Mouse (Mus musculus): ENCODE data around the gene Capzb.

Gene Capzb

DNA sequence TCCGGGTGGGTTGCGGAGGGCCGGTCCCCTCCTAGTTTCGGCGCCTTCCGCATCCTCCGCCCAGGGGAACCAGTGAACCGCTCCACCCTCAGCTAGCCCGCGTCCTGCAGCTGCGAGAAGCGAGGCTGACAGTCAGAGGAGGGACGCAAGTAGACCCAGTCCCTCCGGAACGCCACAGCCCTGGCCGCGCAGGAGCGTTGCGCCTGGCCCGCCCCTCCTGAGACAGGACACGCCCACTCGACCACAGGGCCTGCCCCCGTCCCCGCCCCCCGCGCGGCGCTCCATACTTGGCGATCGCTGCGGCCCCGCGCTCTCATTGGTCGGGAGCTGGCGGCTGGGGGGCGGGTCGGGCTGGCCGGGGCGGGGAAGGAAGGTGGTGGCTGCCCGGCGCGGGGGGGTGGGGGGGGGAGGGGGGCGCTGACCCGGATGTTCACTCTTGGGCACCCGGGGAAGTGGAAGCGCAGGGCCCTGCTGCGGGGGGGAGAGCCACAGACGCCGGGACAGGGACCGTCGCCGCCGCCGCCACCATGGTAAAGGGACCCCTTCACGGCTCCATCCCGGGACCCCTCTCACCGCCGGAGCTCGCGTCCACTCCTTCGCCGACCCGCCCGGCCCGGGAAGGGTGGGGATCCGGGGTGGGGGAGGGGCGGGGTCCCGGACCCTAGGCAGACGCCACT is at the start of gene Capzb:
TSS of gene Capzb (plus strand) at position 401 of the 677 bp plus-strand sequence.
- DNase-seq (ENCODE audit: low spot score) = peak; percentile 99

DNA sequence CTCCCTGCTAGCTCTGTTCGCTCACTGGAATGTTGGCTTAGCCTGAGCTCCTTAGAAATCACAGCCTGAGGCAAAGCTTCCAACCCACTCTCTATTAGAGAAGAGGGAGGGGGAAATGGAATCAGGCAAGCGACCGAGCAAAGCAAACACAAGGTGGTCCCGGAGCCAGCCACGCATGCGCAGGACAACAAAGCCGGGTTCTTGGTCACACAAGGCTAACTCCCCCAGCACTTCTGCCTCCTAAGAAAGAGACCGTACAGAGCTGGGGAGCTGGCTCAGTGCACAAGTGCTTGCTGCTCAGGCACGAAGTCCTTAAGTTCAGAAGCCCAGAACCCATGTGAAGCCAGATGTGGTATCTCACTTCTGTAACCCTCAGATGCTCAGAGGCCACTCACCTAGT is 49.7 kb upstream of the Capzb start:
- DNase-seq (ENCODE audit: low spot score) = peak; percentile 42

DNA sequence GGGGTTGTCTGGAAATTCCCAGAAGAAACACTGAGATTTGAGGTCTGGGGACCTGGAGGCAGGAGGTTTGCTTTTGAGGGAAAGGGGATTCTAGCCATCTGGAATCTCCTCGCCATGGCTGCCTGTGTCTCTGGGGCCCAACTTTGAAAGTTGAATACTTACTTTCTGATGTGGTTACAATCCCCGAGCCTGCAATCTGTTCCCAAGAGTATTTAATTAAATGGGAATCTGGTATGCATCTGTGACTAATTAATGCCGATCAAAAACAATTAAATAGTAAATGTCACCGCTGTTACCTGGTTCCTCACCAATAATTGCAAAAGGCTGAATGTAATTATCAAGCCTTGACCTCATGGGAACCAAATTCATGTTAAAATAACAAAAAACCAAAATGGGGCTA is 48.1 kb upstream of the Capzb start:
- DNase-seq (ENCODE audit: low spot score) = no peak

DNA sequence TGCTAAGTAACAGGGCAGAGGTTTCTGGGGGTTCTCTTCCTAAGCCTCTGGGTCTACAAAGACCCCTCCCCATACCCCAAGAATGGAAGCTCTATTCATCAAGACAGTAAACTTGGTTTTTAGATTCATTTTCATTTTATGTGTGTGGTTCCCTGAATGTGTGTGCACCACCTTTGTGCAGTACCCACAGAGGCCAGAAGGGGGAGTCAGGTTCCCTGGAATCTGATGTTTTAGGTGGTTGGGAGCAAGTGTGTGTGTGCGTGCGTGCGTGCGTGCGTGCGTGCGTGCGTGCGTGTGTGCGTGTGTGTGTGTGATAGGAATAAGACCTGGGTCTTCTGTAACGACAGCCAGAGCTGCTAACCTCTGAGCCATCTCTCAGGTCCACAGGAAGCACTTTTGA is 47.5 kb upstream of the Capzb start:
- no peak for DNase-seq (ENCODE audit: low spot score)

DNA sequence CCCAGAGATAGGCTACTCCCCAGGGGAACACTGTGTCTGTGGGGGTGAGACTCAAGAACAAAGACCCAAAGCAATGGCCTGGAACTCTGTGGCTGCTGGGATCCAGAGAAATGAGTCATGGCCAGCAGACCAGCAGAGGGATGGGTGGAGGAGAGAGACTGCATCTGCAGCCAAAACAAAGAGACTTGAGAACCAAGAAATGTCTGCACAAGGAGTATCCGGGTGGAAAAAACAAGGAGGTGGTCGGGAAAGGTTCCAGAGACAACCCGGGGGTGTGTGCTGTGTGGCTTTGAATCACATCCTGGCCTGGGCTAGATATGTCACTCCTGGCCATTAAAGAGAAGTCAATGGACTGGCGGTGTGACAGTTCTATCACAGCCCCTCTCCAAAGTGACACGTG is 45.9 kb upstream of the Capzb start:
- DNase-seq (ENCODE audit: low spot score) = no peak

DNA sequence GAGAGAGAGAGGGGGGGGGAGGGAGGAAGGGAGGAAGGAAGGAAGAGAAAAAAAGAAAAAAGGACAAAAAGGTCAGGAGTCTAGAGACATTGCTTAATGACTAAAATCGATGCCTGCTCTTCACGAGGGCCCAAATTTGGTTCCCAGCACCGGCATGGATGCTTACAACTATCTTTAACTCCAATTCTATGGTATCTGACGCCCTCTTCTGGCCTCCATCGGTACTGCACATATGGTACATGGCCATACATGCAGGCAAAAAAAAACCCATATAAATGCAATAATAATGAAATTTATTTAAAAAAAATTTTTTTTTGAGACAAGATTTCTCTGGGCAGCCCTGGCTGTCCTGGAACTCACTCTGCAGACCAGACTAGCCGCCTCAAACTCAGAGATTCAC is 41.3 kb upstream of the Capzb start:
- no peak for DNase-seq (ENCODE audit: low spot score)

DNA sequence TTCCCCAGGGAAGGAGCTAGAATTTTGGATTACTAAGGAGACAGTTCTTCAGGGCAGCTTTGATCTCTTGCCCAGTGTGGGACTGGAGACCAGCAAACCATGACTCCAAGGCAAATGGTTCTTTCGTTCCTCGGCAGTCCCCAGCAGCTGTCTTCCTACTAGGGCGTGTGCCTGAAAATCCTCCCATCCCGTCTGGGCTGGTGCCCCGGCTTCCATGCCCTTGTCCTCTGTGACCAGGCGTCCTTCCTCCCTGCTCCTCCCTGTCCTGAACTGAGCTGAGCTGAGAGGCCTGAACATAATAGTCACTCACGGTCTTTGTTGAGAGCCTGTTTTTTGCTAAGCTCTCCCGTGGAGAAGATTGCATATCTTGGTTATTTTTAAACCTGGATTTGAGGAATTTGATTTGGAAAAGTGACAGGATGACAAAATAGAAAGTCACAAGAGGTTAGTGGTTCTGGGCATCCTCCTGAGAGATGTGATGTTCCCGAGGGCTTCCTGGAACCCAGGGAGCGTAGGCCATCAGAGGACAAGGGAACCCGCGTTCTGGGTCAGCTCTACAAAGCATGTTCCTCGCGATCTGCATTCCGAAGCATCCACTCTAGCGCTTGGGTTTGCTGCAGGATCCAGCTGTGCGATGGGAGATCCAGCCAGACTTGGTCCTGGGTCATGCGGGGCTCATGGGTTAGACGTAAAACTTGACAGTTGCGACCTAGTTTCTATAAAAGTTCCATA is 38.0 kb upstream of the Capzb start:
- no peak for DNase-seq (ENCODE audit: low spot score)

DNA sequence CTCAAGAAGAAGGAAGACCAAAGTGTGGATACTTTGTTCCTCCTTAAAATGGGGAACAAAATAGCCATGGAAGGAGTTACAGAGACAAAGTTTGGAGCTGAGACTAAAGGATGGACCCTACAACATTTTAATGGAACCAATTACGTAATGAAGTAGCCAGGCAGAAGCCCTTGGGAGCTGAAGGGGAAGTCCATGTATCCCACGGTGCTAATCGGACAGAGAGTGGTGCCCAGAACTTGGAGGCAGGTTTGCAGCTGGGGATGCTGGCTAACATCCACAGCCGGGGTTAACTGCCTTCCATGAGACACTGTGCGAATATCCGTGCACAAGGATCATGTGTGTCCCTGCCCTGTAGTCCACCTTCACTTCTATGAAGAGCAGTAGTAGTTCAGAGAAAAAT is 36.2 kb upstream of the Capzb start:
- no peak for DNase-seq (ENCODE audit: low spot score)

DNA sequence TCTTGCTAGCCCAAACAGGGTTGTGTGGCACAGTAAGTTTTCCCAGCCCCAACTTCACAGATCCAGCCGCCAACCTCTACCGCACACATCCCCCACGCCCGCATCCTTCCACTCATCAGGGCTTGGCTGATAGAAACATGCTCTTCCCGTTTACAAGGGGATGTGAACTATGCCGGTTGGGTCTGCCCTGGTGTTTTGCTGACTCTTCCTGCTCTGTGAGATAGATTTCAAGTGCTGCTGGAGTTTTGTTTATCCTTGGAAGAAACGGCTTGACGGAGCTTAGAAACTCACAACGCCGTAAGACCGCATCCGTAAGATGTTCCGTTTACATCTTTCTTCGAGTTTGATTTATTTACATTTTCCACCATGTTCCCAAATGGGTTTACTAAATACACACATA is 34.3 kb upstream of the Capzb start:
- no peak for DNase-seq (ENCODE audit: low spot score)

DNA sequence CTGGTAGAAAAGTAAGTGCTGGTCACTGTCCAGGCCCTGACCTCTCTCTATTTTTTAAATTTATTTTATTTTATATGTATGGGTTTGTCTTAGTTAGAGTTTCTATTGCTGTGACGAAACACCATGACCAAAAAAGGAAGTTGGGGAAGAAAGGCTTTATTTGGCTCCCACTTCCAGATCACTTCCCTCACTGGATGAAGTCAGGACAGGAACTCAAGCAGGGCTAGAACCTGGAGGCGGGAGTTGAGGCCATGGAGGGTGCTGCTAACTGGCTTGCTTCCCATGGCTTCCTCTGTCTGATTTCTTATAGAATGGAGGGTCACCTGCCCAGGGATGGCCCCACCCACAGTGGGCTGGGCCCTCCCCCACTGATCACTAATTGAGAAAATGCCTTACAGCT is 31.6 kb upstream of the Capzb start:
- DNase-seq (ENCODE audit: low spot score) = no peak

DNA sequence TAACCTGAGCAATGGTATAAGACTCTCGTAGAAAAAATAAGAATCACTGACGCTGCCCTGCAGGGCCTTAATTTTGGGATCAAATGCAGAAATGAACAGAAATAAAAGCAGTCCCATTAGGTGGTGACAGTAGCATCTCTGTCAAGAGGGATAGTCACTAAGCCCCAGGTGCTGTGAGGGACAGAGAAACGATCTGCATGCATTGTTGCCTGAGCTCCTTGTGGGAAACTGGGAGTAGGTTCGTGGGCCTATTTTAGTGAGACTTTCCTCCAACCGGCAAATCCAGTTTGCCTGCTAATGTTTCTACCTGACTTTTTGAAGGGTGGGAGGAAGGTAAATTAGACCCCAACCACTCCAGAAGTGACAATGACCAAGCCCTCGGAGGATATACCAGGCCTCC is 28.6 kb upstream of the Capzb start:
- DNase-seq (ENCODE audit: low spot score) = no peak

DNA sequence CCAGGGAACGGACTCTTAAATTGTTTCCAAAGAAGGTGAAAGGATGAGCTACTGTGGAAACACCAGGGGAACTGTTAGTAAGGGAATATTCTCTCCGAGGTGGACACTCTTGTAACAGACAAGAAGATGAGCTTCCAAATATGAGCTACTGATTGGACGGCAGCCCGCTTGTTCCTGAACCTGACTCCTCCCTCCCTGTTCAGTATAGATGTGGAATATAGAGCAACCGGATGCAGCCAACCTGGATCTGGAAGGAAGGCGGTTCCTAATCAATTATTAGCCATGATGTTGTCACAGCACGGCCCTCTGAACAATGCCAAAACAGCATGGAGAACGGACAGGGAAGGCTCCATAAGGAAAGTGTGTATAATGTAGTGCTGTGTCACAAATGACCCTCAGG is 27.4 kb upstream of the Capzb start:
- no peak for DNase-seq (ENCODE audit: low spot score)

DNA sequence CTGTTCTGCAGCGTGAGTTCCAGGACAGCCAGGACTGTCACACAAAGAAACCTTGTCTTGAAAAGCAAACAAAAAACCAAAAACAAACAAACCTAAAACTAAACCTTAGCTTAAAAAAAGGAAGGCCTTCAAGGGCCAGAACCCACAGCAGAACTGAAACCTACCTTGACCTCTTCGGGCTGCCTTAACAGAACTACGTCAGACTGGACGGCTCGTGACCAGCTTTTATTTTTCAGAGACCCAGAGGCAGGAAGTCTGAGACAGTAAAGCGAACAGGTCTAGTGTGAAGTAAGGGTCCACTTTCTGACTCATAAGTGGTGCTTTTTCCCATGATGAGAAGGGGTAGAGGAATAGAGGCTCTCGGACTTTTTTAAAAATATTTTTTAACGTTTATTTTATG is 26.5 kb upstream of the Capzb start:
- no peak for DNase-seq (ENCODE audit: low spot score)

DNA sequence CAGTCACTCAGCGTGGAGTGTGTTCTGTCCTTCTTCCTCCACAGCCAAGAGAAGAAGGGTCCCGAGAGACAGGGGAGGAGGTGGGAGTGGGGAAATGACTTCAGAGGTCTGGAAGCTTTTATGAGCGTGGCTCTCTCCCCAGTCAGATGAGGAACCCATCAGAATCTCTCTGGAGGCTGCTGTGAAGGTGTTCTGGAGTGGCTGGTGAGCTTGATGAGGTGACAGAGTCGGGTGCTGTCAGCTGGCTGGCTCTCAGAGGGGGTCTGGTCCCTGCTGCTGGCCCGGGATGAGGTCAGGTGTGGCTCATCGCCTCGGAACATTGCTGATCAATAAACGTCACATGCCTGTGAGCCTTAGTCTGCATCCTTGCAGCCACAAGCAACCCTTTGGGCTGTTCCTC is 25.6 kb upstream of the Capzb start:
- no peak for DNase-seq (ENCODE audit: low spot score)

DNA sequence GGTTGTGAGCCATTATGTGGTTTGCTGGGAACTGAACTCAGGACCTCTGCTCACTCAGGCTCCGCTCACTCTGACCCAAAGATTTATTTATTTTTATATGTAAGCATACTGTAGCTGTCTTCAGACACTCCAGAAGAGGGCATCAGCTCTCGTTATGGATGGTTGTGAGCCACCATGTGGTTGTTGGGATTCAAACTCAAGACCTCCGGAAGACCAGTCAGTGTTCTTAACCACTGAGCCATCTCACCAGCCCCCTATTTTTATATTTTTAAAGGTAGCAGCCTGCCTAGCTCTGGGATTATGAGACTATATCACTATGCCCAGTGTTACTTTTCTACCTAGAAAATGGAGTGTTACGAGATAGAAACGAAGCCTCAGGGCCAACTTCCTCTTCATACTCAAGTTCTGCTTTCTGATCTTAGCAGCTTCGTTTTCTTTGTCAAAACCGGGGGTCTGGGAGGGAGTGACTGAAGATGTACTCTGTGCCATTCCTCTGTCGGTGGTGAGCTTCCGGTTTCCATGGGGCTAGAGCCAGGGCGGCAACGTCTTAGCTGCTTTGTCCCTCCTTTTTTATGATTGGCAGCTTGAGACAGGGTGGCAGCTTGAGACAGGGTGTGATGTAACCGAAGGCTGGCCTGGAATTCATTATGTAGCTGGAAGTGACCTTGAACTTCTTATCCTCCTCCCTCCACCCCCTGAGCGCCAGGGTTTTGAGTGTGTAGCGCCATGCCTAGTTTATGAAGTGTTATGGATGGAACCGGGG is 23.5 kb upstream of the Capzb start:
- no peak for DNase-seq (ENCODE audit: low spot score)

DNA sequence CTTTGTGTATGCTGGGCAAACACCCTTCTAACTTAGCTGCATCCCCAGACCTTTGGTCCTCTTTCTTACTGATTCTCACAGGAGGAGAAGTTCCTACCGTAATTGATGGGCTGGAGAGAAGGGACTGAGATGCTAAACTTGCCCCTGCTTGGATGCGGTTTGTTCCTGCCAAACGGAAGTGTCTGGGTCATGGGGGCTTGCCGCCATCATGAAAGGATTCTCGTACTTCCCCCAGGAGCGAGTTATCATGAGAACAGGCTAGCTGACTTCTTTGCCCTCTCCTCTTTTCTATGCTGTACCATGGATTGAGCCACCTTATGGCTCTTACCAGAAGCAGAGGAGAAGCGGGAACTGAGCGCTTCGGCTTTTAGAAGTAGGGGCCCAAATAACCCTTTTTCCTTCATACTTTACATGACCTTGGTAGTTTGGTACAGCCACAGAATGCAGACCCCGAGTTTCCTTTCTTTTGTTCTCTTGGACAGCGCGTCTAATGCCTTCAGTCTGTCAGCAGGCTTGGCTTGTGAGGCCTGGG is 22.9 kb upstream of the Capzb start:
- no peak for DNase-seq (ENCODE audit: low spot score)

DNA sequence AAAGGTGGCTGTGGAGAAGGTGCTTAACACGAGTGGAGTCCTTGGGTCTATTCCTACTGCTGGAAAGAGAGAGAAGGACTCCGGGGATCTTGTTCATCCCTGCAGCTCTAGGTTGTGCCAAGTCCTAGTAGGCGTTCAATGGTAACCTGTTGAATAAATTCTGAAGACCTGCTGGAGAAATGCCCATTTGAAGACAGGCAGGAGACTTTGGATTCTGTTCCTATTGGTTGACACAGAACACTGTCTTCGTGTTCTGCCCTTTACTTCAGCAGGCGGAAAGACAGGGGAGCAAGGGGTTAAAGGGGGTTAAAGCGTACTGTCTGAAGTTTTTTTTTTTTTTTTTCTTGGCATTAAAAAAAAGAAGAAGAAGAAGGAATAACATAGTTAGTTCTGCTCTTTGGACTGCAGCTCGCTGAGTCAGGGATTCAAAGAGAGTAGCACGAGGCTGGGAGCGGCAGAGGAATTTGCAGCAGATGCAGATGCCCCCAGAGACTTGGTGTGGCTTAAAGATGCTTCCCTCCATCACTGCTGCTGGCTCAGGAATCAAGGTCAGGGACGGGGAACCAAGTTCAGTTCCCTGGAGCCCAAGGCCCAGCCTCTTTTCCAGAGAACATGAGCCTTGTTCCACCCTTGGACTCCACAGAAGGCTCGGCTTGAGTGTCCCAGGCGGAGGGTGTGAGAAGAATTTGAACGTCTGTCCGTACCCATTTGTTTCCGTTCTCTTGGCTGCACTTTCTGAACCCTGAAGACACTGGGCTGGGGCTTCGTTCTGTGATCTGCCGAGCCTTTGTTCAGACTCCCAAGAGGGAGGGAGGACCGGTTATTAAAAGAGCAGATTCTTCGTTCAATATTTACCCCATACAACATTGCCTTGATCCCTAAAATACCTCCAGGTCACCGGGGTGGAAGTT is 17.4 kb upstream of the Capzb start:
- peak; percentile 51 for DNase-seq (ENCODE audit: low spot score)

DNA sequence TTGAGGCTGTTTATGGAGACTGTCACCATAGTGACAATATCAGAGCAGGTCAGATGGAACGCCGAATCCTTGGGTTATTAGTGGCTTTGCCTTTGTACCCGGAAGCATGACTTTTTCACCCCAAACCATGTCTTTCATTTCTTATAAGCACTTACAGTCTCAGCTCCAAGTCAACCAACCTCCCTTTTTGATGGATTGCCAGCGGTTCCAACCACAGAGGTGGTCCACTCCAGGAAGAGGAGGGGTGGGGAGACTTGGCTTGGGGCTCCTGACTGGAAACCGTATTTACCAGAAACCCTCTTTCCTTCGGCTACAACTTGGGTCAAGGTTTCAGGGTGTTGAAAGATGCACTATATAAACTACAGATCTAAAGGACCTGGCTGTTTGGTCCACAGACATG is 16.7 kb upstream of the Capzb start:
- DNase-seq (ENCODE audit: low spot score) = no peak

DNA sequence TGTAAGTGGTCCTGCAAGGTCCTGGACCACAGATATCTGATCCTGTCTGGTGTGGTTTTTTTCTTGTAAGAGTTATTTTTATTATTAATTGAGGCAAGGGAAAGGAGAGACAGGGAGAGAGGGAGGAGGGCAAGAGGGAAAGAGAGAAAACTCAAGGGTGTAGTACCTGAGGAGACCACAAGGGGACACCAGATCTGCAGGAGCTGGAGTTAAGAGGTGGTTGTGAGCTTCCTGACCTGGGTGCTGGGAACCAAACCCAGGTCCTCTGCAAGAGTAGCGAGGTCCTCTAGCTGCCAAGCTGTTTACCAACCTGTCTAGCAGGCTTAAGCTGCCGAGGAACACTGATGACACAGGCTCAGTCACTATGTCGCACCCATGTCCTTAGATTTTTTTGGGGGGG is 14.8 kb upstream of the Capzb start:
- no peak for DNase-seq (ENCODE audit: low spot score)

DNA sequence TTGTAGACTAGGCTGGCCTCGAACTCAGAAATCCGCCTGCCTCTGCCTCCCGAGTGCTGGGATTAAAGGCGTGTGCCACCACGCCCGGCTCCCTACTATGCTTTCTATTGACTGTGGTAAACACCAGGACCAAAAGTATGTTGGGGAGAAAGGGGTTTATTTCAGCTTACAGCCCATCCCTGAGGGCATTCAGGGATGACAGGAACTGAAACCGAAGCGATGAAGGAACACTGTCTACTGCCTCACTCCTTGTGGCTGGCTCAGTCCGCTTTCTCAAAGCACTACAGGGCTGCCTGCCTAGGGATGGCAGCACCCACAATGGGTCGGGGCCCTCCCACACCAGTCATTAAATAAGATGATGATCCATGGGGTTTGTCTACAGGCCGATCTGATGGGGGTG is 14.3 kb upstream of the Capzb start:
- no peak for DNase-seq (ENCODE audit: low spot score)

DNA sequence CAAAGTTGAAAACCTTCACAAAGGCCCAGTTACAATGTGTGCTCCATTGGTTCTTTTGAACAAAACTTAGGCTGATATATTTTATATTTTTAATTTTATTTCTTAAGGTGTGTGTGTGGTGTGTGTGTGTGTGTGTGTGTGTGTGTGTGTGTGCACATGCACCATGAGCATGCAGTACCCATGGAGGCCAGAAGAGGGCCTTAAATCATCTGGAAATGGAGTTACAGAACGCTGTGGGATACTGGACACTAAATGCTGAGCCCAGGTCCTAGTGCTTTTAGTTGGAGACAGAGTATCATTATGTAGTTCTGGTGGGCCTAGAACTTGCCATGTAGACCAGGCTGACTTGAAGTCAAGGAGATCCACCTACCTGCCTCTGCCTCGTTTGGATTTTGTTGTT is 13.5 kb upstream of the Capzb start:
- no peak for DNase-seq (ENCODE audit: low spot score)

All from yolk sac, embryonic 10.5 days (tissue).